Mouse (Mus musculus) thymus, adult 2 months (tissue): Measurements from ENCODE around the gene Sav1. TPM values are rescaled to one million over a fixed set of nuclear protein-coding genes. Genes with fewer than 3 reads are reported as not detected.

Experiments used
- DNase-seq: peaks from one replicate; pipeline ENCODE4 v3.0.0; 2021
- H3K27ac ChIP-seq: fragments of 200-500 bp; 2 replicates; pipeline ENCODE4 v1.5.1; 2012; ENCODE audit warnings: low read length, control low read depth; ENCODE audit not compliant: control insufficient read depth, insufficient read depth
- H3K27me3 ChIP-seq: fragments of 200-500 bp; 2 replicates; pipeline ENCODE4 v1.6.1; 2012; ENCODE audit warnings: mild to moderate bottlenecking, low read length, moderate library complexity, mixed read lengths; ENCODE audit not compliant: control insufficient read depth, insufficient read depth
- H3K36me3 ChIP-seq: fragments of 200-500 bp; 2 replicates; pipeline ENCODE4 v1.6.1; 2012; ENCODE audit warnings: mild to moderate bottlenecking, low read length, moderate library complexity; ENCODE audit not compliant: control insufficient read depth, insufficient read depth
- H3K4me1 ChIP-seq: fragments of 200-500 bp; replicated peaks from 2 replicates; pipeline ENCODE4 v1.6.1; 2012; ENCODE audit warnings: low read length; ENCODE audit not compliant: control insufficient read depth, insufficient read depth
- H3K4me3 ChIP-seq: fragments of 200-500 bp; 2 replicates; pipeline ENCODE4 v1.5.1; 2012; ENCODE audit warnings: mild to moderate bottlenecking, low read length, control low read depth, moderate library complexity; ENCODE audit not compliant: control insufficient read depth, insufficient read depth
- CTCF ChIP-seq: fragments of 200-500 bp; IDR thresholded peaks from 2 replicates; pipeline ENCODE4 v1.5.1; 2012; ENCODE audit warnings: mild to moderate bottlenecking, control low read depth, low read length, moderate library complexity, borderline replicate concordance; ENCODE audit not compliant: control insufficient read depth, poor library complexity, insufficient read depth; ENCODE audit errors: extremely low read depth
- POLR2A ChIP-seq: fragments of 200-500 bp; IDR thresholded peaks from 2 replicates; pipeline ENCODE4 v1.6.1; 2012; ENCODE audit warnings: mild to moderate bottlenecking, low read length, control low read depth, moderate library complexity; ENCODE audit not compliant: control insufficient read depth, poor library complexity, insufficient read depth; ENCODE audit errors: extremely low read depth
- WGBS: fragments of 180-500 bp; shearing (Covaris S2); methylation state at CpG from one replicate; pipeline ENCODE4 v1.1.7; 2018; 5-methylcytosine and 5-hydroxymethylcytosine counted together
- polyA plus RNA-seq: library from polyadenylated mRNA; depleted of rRNA; stranded (reverse); fragments of >200 nt; gene quantifications from 2 replicates; pipeline ENCODE4 v1.2.3, GENCODE M21; 2012

The Sav1 gene
- polyA plus RNA-seq, 1 experiment, result 22.2 TPM

DNA sequence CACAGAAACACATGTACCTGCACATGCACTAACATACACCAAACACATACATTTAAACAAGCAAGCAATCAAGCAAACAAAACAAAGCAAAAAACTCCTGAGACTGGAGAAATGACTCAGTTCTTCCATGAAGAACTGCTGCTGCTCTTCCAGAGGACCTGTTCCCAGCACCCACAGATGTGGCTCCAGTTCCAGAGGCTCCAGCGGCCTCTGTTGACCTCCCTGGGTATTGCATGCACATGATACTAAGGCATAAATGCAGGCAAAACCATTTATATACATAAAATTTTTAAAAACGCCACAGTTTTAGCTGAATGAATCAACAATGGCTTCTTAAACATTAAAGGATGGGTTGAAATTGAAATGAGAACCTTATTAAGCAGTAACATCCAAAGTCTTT is 47.5 kb downstream of the Sav1 start:
- no peak for TF ChIP-seq CTCF
- TF ChIP-seq POLR2A, result no peak
- Histone ChIP-seq H3K27me3 (no peaks in the 10 kb centered on the region), H3K4me3 (no peak overlapping the region), H3K36me3 (no peaks in the 10 kb centered on the region), H3K4me1 (no peaks in the 10 kb centered on the region), H3K27ac (no peak overlapping the region)
- 89% methylated on average over 2 of the region's 2 CpGs for WGBS
- peak; percentile 9 for DNase-seq

- TF ChIP-seq POLR2A, result no peak
- TF ChIP-seq CTCF, result no peak
- WGBS, result 85% methylated on average over 5 of the region's 5 CpGs
These were observed 49.1 kb downstream of the Sav1 start for GRCm38 (mm10) chr12:69937731-69938130.

DNA sequence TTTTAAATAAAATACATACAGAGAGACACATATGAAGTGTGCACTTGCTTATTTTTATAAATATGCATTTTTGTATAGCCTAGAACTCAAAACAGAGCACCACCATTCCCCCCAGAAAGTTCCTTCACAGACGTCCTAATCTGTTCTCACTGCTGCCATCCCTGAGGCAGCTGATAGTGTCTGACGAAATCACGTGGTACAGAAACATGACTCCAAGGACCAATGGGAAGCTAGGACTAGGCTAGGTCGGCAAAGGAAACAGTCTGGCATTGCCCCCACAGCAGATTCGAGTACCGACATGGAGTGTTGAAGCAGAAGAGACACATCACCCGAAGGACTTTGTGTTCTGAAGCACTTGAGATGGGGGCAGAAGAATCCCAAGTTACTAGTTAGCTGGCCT is 60.1 kb downstream of the Sav1 start:
- Histone ChIP-seq H3K27ac (no peak overlapping the region), H3K4me1 (no peaks in the 10 kb centered on the region), H3K27me3 (no peaks in the 10 kb centered on the region), H3K4me3 (no peak overlapping the region), H3K36me3 (no peaks in the 10 kb centered on the region)
- 80% methylated on average over 7 of the region's 7 CpGs for WGBS
- TF ChIP-seq CTCF, result no peak
- no peak for TF ChIP-seq POLR2A
- no peak for DNase-seq

More at GRCm38 (mm10) chr12:69937731-69938130, 49.1 kb downstream of the Sav1 start:
- no peak overlapping the region for H3K4me3 ChIP-seq
- H3K27me3 ChIP-seq, result no peaks in the 10 kb centered on the region
- no peak for DNase-seq
- no peaks in the 10 kb centered on the region for H3K36me3 ChIP-seq
- no peak overlapping the region for H3K27ac ChIP-seq
- no peaks in the 10 kb centered on the region for H3K4me1 ChIP-seq

DNA sequence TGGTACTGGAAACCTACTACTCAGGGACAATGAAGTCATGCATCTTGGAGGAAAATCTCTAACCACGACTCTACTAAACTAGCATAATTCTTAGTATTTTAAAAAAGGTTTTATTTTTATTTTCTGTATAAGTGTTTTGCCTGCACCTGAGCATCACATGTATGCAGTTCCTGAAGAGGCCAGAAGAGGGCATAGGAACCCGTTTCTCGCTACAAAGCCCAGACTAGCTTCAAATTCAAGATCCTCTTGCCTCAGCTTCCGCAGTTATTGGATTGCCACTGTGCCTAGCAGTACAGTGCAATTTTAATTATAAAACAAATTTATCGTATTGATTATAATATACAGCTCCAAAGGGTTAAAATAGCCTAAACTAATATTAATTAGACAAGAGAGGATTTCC is 62.8 kb downstream of the Sav1 start:
- 17% methylated on average over 5 of the region's 5 CpGs for WGBS
- Histone ChIP-seq H3K4me3 (no peak overlapping the region), H3K36me3 (no peaks in the 10 kb centered on the region), H3K27me3 (no peaks in the 10 kb centered on the region), H3K4me1 (no peaks in the 10 kb centered on the region), H3K27ac (no peak overlapping the region)
- TF ChIP-seq POLR2A (no peak), CTCF (no peak)
- peak; percentile 41 for DNase-seq

DNA sequence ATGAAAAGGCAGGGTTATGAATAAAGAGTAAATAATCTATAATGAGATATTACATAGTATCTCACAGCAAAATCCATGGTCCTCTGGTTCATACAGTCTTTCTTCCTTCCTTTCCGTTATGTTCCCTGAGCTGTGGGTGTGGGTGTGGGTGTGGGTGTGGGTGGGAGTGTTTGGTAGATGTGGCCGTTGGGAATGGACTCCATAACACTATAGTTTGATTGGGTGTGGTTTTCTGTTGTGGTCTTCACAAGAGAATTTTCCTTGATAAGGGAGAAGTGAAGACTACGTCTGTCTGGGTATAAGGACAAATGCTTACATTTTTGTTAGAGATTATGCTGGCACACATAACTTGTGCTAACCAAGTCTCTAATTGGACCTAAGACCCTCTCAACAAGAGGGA is 63.2 kb downstream of the Sav1 start:
- no peak for TF ChIP-seq POLR2A
- no peak for TF ChIP-seq CTCF
- no peak for DNase-seq
- Histone ChIP-seq H3K4me3 (no peak overlapping the region), H3K4me1 (no peaks in the 10 kb centered on the region), H3K27me3 (no peaks in the 10 kb centered on the region), H3K36me3 (no peaks in the 10 kb centered on the region), H3K27ac (no peak overlapping the region)
- 81% methylated on average over 3 of the region's 3 CpGs for WGBS

DNA sequence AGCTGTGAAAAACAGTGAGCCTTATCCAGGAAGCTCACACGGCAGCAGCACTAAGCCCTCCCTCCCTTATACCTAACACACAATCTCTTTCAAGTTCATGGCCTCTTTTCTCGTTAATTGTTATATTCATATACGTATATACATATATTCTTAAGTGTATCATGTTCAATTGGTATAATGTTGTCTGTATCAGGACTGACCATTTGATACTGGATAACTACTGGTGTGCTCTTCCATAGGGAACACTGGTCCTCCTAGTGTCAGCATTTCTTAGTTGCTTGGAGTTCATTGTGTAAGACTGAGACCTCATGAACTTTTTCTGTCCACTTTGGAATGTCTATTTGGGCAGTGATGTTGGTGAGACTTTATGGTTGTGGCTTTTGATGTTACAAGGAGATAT is 63.7 kb downstream of the Sav1 start:
- DNase-seq, result no peak
- Histone ChIP-seq H3K4me3 (no peak overlapping the region), H3K36me3 (no peaks in the 10 kb centered on the region), H3K27ac (no peak overlapping the region), H3K27me3 (no peaks in the 10 kb centered on the region), H3K4me1 (no peaks in the 10 kb centered on the region)
- WGBS, result 89% methylated on average over 3 of the region's 3 CpGs
- TF ChIP-seq POLR2A (no peak), CTCF (no peak)

DNA sequence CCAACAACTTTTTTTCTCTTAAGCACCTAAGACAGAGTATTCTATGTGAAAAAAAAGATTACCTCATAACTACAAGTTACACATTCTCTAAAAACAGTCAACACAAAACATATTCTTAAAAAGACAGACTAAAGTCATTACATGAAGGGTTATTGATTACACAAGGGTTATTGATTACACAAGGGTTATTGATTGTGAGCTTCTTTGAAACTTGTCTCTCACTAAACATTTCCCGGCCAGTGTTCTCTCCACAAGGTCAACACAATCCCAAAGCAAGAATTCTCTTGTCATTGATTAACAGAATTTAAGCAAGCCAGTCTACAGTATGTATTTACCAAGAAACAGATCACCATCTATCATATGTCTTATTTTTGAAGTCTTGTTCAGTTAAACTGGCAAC is 64.7 kb downstream of the Sav1 start:
- WGBS, result 100% methylated on average over 1 of the region's 1 CpGs
- TF ChIP-seq CTCF, result no peak
- no peak for TF ChIP-seq POLR2A
- Histone ChIP-seq H3K36me3 (no peaks in the 10 kb centered on the region), H3K4me3 (no peak overlapping the region), H3K27ac (no peak overlapping the region), H3K4me1 (no peaks in the 10 kb centered on the region), H3K27me3 (no peaks in the 10 kb centered on the region)
- DNase-seq, result no peak
